Mouse (Mus musculus) neutrophil, adult 5-6 weeks (primary cell): ENCODE measurements around the gene Fam98a. TPM values are rescaled to one million over a fixed set of nuclear protein-coding genes. Genes with fewer than 3 reads are reported as not detected.

Source experiments
- ATAC-seq: fragments of 151-379, 151-347 bp; 2 replicates; pipeline ENCODE4 v1.8.0; 2017; ENCODE audit warnings: mild to moderate bottlenecking, moderate TSS enrichment; ENCODE audit not compliant: insufficient number of reproducible peaks, poor library complexity, low FRiP score, severe bottlenecking; ENCODE audit errors: extremely low read depth
- total RNA-seq: library from RNA; stranded (forward); fragments of 200-1000 nt; gene quantifications from 2 replicates; pipeline ENCODE4 v1.2.3, GENCODE M21; 2017

The Fam98a gene
- total RNA-seq = 21.5 and 24.9 TPM in 2 replicates

- peak; percentile 95 for ATAC-seq
These were observed at the start of gene Fam98a for GRCm38 (mm10) chr17:75551512-75552400. Gene Fam98a, minus strand, starts transcription at chr17:75551946.

GRCm38 (mm10) chr17:75598652-75599051, 46.9 kb upstream of the Fam98a start:
- ATAC-seq = no peak

- ATAC-seq = no peak
These were observed 31.0 kb upstream of the Fam98a start for GRCm38 (mm10) chr17:75582738-75583137.

GRCm38 (mm10) chr17:75575608-75576007, 23.9 kb upstream of the Fam98a start:
- no peak for ATAC-seq

- ATAC-seq = no peak
These were observed 6.3 kb upstream of the Fam98a start for GRCm38 (mm10) chr17:75558041-75558440.

- no peak for ATAC-seq
These were observed 5.3 kb upstream of the Fam98a start for GRCm38 (mm10) chr17:75557031-75557430.

GRCm38 (mm10) chr17:75550771-75551413, 854 bp downstream of the Fam98a start:
- no peak for ATAC-seq

GRCm38 (mm10) chr17:75544262-75544661, 7.5 kb downstream of the Fam98a start:
- ATAC-seq = no peak

GRCm38 (mm10) chr17:75543434-75543833, 8.3 kb downstream of the Fam98a start:
- no peak for ATAC-seq

- ATAC-seq = no peak
These were observed 11.9 kb downstream of the Fam98a start for GRCm38 (mm10) chr17:75539841-75540240.

GRCm38 (mm10) chr17:75539130-75539529, 12.6 kb downstream of the Fam98a start:
- no peak for ATAC-seq

GRCm38 (mm10) chr17:75538431-75538830, 13.3 kb downstream of the Fam98a start:
- ATAC-seq = no peak

- ATAC-seq = no peak
These were observed 14.7 kb downstream of the Fam98a start for GRCm38 (mm10) chr17:75537050-75537445.

GRCm38 (mm10) chr17:75536396-75537049, 15.2 kb downstream of the Fam98a start:
- peak; percentile 80; the same call in 1 of the 2 replicates for ATAC-seq

- no peak for ATAC-seq
These were observed 16.1 kb downstream of the Fam98a start for GRCm38 (mm10) chr17:75535612-75536011.

- no peak for ATAC-seq
These were observed 17.3 kb downstream of the Fam98a start for GRCm38 (mm10) chr17:75534314-75535020.

GRCm38 (mm10) chr17:75532469-75532986, 19.2 kb downstream of the Fam98a start:
- ATAC-seq = no peak

- no peak for ATAC-seq
These were observed 22.4 kb downstream of the Fam98a start for GRCm38 (mm10) chr17:75529222-75529935.
